Mouse (Mus musculus): ENCODE results near the gene Cryga.
"Not testable (repeated sequence)": the region's sequence is repeated elsewhere in the genome, so short reads cannot be mapped to it uniquely, and the experiment has no call there.

Gene Cryga

DNA sequence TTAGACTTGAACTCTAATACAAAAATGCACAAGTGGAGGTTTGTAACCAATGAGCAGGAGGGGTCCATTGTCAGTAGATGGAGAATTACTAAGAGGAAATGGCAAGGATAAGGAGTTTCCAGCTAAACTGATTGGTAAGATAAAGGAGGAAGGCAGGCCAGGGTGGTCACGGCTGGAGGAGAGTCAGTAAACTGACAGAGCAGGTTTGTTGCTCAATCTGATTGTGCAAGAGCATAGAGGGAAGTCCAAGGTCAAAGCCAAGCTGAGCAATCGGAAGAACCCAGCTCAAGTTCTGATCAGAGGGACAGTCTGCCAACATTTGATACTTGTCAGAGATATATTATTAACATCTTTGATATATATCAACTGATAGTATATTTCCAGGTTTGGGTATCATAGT lies 12.8 kb downstream of the Cryga start:
- no peak for DNase-seq

DNA sequence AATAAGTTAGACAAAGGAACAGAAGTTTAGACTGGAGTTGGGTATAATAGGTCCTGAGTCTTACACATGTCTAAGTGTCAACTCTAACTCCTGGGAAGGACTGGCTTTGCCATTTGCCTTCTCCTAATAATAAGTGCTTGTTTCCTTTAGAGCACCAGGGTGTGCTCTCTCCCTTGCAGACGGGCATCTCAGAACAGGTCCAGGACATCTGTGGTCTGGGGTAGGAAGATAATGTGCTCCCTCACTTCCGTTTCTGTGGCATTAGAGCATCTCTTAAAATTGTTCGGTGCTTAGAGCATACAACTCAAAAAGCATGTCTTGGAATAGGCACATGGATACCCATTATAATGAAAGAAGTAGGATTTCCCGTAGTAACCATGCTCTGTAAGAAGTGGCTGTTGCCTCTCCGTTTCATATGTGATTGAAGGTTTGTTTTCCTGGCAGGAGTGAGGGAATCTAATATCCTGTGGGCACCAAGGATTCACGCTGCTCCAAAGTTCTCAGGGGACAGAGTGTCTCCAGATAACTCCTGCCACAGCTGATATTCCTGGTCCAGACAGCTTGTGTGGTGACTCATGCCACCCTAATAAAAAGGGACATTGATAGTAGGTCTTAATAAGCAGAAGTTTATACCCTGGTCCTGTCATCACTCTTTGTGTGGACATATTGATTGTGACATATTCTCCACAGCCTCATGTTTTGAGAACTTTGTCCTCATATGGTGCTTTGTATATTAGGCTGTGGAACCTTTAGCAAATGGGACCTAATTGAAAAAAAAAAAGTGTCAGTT lies 14.4 kb downstream of the Cryga start:
- DNase-seq: no peak

DNA sequence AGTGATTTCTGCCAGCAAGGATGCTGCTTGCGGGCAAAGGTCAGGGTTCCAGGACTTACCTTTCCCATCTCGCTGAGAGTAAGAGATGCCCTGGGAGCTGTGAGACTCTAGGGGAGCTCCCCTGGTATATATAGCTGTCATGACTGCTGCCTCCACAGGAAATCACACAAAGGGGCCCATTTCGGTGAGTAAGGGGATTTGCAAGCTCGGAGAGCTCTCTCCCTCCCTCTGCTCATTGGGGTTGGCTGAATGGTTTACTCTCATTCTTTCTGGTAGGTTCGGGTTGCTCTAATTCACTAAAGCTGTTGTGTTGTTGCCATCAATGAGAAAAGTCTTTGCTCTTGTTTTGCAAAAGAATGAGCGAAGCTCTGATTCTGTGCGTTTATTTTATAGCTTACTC lies 21.0 kb downstream of the Cryga start, which contains the start of gene Crygb:
Crygb (minus strand) TSS at position 101 of the 400 bp plus-strand sequence.
- DNase-seq: no peak

DNA sequence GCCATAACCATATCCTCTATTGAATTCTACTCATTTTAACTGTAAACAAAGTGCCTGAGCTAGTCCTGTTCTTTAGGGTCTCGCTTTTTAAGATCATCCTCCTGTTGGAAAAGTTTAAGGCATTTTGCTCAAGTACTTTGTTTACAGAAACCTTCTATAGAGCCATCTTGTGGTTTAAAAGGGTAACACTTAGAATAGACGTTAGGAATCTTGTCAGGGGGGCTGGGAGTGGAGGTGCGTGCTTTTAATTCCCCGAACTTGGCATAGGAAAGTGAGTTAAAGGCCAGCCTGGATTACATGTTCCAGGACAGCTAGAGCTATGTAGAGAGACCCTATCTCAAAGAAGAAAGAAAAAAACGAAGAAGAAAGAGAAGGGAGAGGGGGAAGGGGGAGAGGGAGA lies 27.6 kb downstream of the Cryga start:
- no peak for DNase-seq

DNA sequence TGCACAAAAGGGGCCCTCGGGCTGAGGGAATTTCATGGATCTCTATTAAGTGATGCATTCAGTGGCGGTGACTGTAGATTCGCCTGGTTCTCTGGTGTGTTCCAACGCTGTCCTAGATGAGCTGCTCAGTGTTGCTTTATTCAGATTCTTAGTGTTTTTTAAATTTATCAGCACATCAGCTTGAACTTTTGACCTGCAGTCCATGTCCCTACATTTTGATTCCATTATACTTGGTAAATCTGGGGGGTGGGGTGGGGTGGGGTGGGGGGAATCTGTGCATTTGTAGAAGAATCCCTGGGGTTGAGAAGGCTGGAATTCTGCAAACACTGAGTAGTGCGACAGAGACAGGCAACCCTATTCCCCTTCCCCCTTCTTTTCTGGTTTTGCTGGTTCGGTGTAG lies 29.6 kb downstream of the Cryga start, which contains the start of gene Crygc:
Crygc (minus strand) TSS at position 101 of the 400 bp plus-strand sequence.
- DNase-seq: no peak

DNA sequence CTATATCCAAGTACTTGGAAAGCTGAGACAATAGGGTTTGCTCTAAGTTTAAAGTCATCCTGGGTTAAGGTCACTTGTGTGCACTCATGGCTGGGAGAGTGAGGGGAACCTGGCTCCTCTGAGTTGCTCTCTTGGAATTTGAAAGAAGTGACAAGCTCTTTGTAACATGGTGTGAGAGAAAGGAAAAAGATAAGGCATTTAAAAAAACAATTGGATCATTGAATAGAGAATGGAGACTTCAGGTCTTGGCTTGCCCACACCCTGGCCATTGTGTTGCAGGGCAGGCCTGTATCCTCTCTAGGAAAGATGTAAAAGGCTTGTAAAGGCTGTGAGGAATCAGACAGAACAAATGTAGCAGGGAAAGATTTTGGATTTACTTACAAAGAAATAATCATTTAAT lies 35.3 kb downstream of the Cryga start:
- no peak for DNase-seq

DNA sequence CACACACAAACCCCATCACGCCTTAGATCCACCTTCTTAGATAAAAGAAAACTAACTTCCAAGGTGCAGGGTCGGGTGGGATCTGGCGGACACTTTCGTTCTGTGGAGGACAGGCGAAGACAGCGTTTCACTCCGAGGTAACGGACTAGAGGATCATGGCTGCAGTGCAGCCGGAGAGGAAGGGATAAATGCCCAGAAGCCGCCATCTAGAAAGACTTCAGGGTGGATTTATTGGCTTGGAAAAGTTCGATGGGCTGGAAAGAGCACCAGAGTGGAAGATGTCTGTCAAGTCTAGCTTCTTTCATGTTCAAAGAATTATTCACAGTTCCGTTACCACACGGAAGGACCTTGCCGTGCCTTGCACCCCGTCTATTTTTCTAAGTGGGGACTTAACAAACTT lies 39.0 kb downstream of the Cryga start:
- no peak for DNase-seq

DNA sequence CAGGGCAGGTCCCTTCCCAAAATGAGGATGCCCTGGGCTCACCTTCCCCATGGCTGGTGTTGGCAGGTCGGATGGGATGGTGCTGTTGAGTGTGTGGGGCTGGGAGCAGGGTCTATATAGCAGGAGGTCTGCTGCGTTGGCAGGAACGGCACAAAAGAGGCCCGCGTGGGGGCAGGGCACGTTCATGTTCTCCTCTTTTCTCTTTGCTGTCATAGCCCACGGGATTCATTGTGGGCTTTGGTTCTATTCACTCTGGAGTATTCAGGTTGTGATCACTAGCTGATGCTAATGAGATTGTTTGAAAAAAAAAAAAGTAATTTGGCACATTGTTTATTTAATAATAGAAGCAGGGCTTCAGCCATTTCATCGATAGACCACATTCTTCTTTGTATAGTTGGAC lies 39.8 kb downstream of the Cryga start, which contains the start of gene Crygd:
Crygd (minus strand) TSS at position 101 of the 400 bp plus-strand sequence.
- DNase-seq: no peak

DNA sequence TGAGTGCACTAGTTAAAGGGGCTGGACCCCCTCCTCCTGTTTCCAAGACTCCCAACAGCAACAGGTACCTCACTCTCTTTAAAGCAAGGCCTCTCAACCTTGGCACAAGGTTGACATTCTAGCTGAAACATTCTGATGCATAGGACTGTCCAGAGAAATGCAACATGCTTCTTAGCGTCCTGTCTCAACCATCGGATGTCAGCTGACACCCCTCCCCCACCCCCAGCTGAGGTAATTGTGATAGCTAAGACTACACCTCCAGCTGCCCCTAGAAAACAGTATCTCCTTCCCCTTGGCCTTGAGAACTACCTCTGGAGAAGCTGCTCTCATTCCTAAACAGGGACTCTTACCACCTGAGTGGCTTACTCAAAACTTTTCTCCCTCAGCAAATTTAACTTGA lies 51.0 kb downstream of the Cryga start:
- no peak for DNase-seq

DNA sequence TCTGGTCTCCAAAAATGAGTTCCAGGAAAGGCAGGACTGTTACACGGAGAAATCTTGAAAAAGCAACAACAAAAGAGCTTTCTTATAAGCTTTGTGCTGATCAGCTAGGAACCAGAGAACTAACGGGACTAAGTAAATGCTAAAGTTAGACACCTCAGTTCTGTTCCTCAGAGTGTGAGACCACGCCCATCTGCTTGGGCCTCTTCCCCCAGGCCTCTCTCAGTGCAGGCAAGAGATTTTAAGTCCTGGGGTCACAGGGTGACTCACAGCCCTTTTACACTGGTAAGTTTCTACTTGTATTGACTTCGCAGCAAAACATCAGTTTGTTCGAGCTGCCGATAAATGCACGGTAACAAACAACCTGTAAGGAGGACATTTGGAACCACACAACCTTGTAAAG lies 51.5 kb downstream of the Cryga start:
- DNase-seq: no peak

DNA sequence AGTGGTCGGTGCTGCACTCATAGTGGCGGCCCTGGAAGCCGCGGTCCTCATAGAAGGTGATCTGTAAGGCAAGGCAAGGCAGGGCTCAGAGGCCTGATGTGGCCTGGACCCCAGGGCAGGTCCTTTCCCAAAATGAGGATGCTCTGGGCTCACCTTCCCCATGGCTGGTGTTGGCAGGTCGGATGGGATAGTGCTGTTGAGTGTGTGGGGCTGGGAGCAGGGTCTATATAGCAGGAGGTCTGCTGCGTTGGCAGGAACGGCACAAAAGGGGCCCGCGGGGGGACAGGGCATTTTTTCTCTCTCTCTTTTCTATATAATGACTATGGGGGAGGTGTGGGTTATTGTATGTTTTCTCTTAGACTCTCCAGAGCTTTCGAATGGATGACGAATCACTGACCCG lies 52.2 kb downstream of the Cryga start, which contains the start of gene Cryge:
Cryge (minus strand) TSS at position 198 of the 400 bp plus-strand sequence.
- DNase-seq: not testable (repeated sequence)
